Mouse (Mus musculus) embryo, embryonic 10.5 days (tissue): Measurements from ENCODE around the gene Usp40.

Experiments
- DNase-seq: peaks from one replicate; pipeline ENCODE4 v3.0.0-alpha.2; 2015; ENCODE audit warnings: low spot score

Usp40 gene

GRCm38 (mm10) chr1:87947681-87948091, 60.7 kb downstream of the Usp40 start:
- no peak for DNase-seq

- no peak for DNase-seq
Measured at GRCm38 (mm10) chr1:87941765-87942164, 66.6 kb downstream of the Usp40 start.

- DNase-seq = peak; percentile 13
Measured at GRCm38 (mm10) chr1:87936516-87936915, 71.8 kb downstream of the Usp40 start.

- DNase-seq = no peak
Measured at GRCm38 (mm10) chr1:87936075-87936474, 72.3 kb downstream of the Usp40 start.

- no peak for DNase-seq
Measured at GRCm38 (mm10) chr1:87935546-87935945, 72.8 kb downstream of the Usp40 start.

GRCm38 (mm10) chr1:87935095-87935494, 73.3 kb downstream of the Usp40 start:
- no peak for DNase-seq

- no peak for DNase-seq
Measured at GRCm38 (mm10) chr1:87933051-87933450, 75.3 kb downstream of the Usp40 start.

GRCm38 (mm10) chr1:87929730-87930129, 78.6 kb downstream of the Usp40 start:
- no peak for DNase-seq

GRCm38 (mm10) chr1:87924888-87925287, 83.5 kb downstream of the Usp40 start:
- DNase-seq = no peak

- DNase-seq = peak; percentile 61
Measured at GRCm38 (mm10) chr1:87922666-87923065, 85.7 kb downstream of the Usp40 start.

GRCm38 (mm10) chr1:87920056-87920614, 88.2 kb downstream of the Usp40 start:
- no peak for DNase-seq

GRCm38 (mm10) chr1:87918061-87918460, 90.3 kb downstream of the Usp40 start:
- no peak for DNase-seq

- DNase-seq = no peak
Measured at GRCm38 (mm10) chr1:87917361-87917760, 91.0 kb downstream of the Usp40 start.

GRCm38 (mm10) chr1:87913356-87913755, 95.0 kb downstream of the Usp40 start:
- no peak for DNase-seq

- no peak for DNase-seq
Measured at GRCm38 (mm10) chr1:87910428-87910827, 97.9 kb downstream of the Usp40 start.

GRCm38 (mm10) chr1:87909565-87909964, 98.8 kb downstream of the Usp40 start:
- no peak for DNase-seq

GRCm38 (mm10) chr1:87908736-87909135, 99.6 kb downstream of the Usp40 start:
- no peak for DNase-seq

GRCm38 (mm10) chr1:87908006-87908405, 100.3 kb downstream of the Usp40 start:
- DNase-seq = no peak

- DNase-seq = no peak
Measured at GRCm38 (mm10) chr1:87906361-87906956, 101.9 kb downstream of the Usp40 start.

- DNase-seq = no peak
Measured at GRCm38 (mm10) chr1:87902186-87902585, 106.2 kb downstream of the Usp40 start.

GRCm38 (mm10) chr1:87900979-87901378, 107.4 kb downstream of the Usp40 start:
- DNase-seq = no peak

- no peak for DNase-seq
Measured at GRCm38 (mm10) chr1:87899701-87900100, 108.7 kb downstream of the Usp40 start.

GRCm38 (mm10) chr1:87896921-87897320, 111.4 kb downstream of the Usp40 start:
- DNase-seq = no peak
